Mouse (Mus musculus) megakaryocyte, adult 5-6 weeks (primary cell): ENCODE measurements around the gene Fabp6. TPM values are rescaled to one million over a fixed set of nuclear protein-coding genes. Genes with fewer than 3 reads are reported as not detected.

Experiments
- ATAC-seq: 2 replicates; pipeline ENCODE4 v1.8.0; 2016; ENCODE audit warnings: mild to moderate bottlenecking, inconsistent platforms; ENCODE audit not compliant: poor library complexity, severe bottlenecking
- total RNA-seq, 2 experiments: library from RNA; stranded (forward) in 1 of 2; stranded (reverse) in 1 of 2; fragments of 153-499, 151-499 nt in 1 of 2; fragments of 221-1000, 200-1000 nt in 1 of 2; gene quantifications; 2 replicates each; pipeline versions ENCODE4 v1.2.3 to v1.2.4; 2015 to 2017

Fabp6 gene
- total RNA-seq, 2 experiments from 2014 or later = not detected

GRCm38 (mm10) chr11:43604207-43604606 lies 2.9 kb upstream of the Fabp6 start:
- no peak for ATAC-seq

GRCm38 (mm10) chr11:43589530-43590072 lies 11.7 kb downstream of the Fabp6 start:
- ATAC-seq = no peak

- ATAC-seq = peak; percentile 63
These were observed 14.8 kb downstream of the Fabp6 start, which contains the start of gene 4933415A04Rik for GRCm38 (mm10) chr11:43586324-43587090. 4933415A04Rik (plus strand) TSS chr11:43587040.

GRCm38 (mm10) chr11:43585211-43586005 lies 15.9 kb downstream of the Fabp6 start:
- no peak for ATAC-seq

- ATAC-seq = no peak
These were observed 23.4 kb downstream of the Fabp6 start for GRCm38 (mm10) chr11:43577713-43578478.

GRCm38 (mm10) chr11:43575376-43576151 lies 25.8 kb downstream of the Fabp6 start:
- no peak for ATAC-seq

- peak; percentile 78 for ATAC-seq
These were observed 26.3 kb downstream of the Fabp6 start for GRCm38 (mm10) chr11:43575061-43575375.

- peak; percentile 44 for ATAC-seq
These were observed 31.7 kb downstream of the Fabp6 start for GRCm38 (mm10) chr11:43569595-43569994.

- peak; percentile 26; the same call in 1 of the 2 replicates for ATAC-seq
These were observed 32.2 kb downstream of the Fabp6 start for GRCm38 (mm10) chr11:43569188-43569587.

- ATAC-seq = peak; percentile 75
These were observed 33.1 kb downstream of the Fabp6 start for GRCm38 (mm10) chr11:43568263-43568662.

GRCm38 (mm10) chr11:43566696-43567095 lies 34.6 kb downstream of the Fabp6 start:
- ATAC-seq = no peak

GRCm38 (mm10) chr11:43565852-43566251 lies 35.5 kb downstream of the Fabp6 start:
- ATAC-seq = no peak

GRCm38 (mm10) chr11:43565414-43565813 lies 35.9 kb downstream of the Fabp6 start:
- no peak for ATAC-seq

- no peak for ATAC-seq
These were observed 37.6 kb downstream of the Fabp6 start for GRCm38 (mm10) chr11:43563654-43564244.

- ATAC-seq = no peak
These were observed 41.6 kb downstream of the Fabp6 start for GRCm38 (mm10) chr11:43559515-43560292.

- ATAC-seq = 0 out of 2 replicates have a peak, but pooled peaks have one; percentile 24
These were observed 44.8 kb downstream of the Fabp6 start for GRCm38 (mm10) chr11:43556538-43556937.

- ATAC-seq = no peak
These were observed 48.7 kb downstream of the Fabp6 start for GRCm38 (mm10) chr11:43552675-43553074.

GRCm38 (mm10) chr11:43551756-43552155 lies 49.6 kb downstream of the Fabp6 start:
- no peak for ATAC-seq

GRCm38 (mm10) chr11:43549701-43550100 lies 51.6 kb downstream of the Fabp6 start:
- no peak for ATAC-seq
